Mouse (Mus musculus) forebrain, embryonic 11.5 days (tissue): ENCODE data around the gene Btbd10. TPM values are rescaled to one million over a fixed set of nuclear protein-coding genes. Genes with fewer than 3 reads are reported as not detected.

Experiments
- ATAC-seq: fragments of 200-750 bp; cut with Nextera tagmentation; replicated peaks from 2 replicates; pipeline ENCODE4 v1.8.0; 2017; ENCODE audit warnings: moderate TSS enrichment; ENCODE audit not compliant: low FRiP score
- DNase-seq: peaks from one replicate; pipeline ENCODE4 v3.0.0-alpha.2; 2017; ENCODE audit warnings: low spot score
- H3K27ac ChIP-seq: fragments of 300-500 bp; sonication (generic); 2 replicates; pipeline ENCODE4 v1.5.1; 2014; ENCODE audit warnings: low read depth, low read length
- H3K27me3 ChIP-seq: fragments of 300-500 bp; sonication (generic); 2 replicates; pipeline ENCODE4 v1.6.1; 2014; ENCODE audit warnings: mild to moderate bottlenecking, low read length, mixed read lengths; ENCODE audit not compliant: control insufficient read depth, insufficient read depth
- H3K36me3 ChIP-seq: fragments of 300-500 bp; sonication (generic); 2 replicates; pipeline ENCODE4 v1.6.1; 2014; ENCODE audit warnings: mild to moderate bottlenecking, low read length, moderate library complexity, mixed read lengths; ENCODE audit not compliant: control insufficient read depth, insufficient read depth
- H3K4me1 ChIP-seq: fragments of 300-500 bp; sonication (generic); replicated peaks from 2 replicates; pipeline ENCODE4 v1.6.1; 2014; ENCODE audit warnings: low read length, mixed read lengths; ENCODE audit not compliant: control insufficient read depth, insufficient read depth
- H3K4me2 ChIP-seq: fragments of 300-500 bp; sonication (generic); 2 replicates; pipeline ENCODE4 v1.6.1; 2014; ENCODE audit warnings: low read depth, mild to moderate bottlenecking, low read length, moderate library complexity, mixed read lengths; ENCODE audit not compliant: severe bottlenecking
- H3K4me3 ChIP-seq: fragments of 300-500 bp; sonication (generic); 2 replicates; pipeline ENCODE4 v1.5.1; 2014; ENCODE audit warnings: low read depth, low read length
- H3K9ac ChIP-seq: fragments of 300-500 bp; sonication (generic); 2 replicates; pipeline ENCODE4 v1.6.1; 2014; ENCODE audit warnings: low read length
- H3K9me3 ChIP-seq: fragments of 300-500 bp; sonication (generic); 2 replicates; pipeline ENCODE4 v1.6.1; 2016; ENCODE audit warnings: low read length, mixed read lengths; ENCODE audit not compliant: control insufficient read depth
- WGBS: fragments of 180-500 bp; shearing (Covaris S2); extraction: QIAGEN DNeasy Blood & Tissue Kit; methylation state at CpG from one replicate; pipeline ENCODE4 v1.1.7; 2014; 5-methylcytosine and 5-hydroxymethylcytosine counted together
- polyA plus RNA-seq: library from polyadenylated mRNA; unstranded; fragments of >200 nt; fragmentation: Nextera tagmentation; extraction: Ambion mirVana; gene quantifications from 2 replicates; pipeline ENCODE4 v1.2.1, GENCODE M21; 2014

The Btbd10 gene
- polyA plus RNA-seq, 1 experiment from 2014 or later: 33.8 TPM

DNA sequence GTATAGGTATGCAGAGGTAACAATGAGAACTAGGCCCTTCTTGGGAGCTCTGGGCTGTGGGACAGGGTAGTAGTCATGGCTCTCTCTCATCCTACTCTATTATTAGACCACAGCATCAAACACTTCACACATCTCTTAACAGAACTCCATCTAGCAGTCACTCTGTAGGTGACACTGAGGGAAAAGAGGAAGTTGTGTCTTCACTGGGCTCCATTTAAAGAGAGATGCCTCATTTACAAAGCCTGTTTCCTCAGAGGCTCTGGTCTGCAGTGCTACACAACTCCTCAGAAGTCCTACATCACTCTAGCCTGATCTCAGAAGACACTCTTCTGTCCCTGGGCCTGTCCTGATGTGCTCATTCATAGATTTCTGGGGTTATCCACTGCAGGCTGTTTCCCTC is 100.1 kb downstream of the Btbd10 start:
- Histone ChIP-seq H3K36me3 (no peaks in the 10 kb centered on the region), H3K4me1 (no peaks in the 10 kb centered on the region), H3K27ac (no peak overlapping the region), H3K27me3 (no peaks in the 10 kb centered on the region), H3K9ac (no peak overlapping the region), H3K9me3 (no peaks in the 10 kb centered on the region), H3K4me3 (no peak overlapping the region), H3K4me2 (no peak overlapping the region)
- DNase-seq: no peak
- ATAC-seq: no peak

DNA sequence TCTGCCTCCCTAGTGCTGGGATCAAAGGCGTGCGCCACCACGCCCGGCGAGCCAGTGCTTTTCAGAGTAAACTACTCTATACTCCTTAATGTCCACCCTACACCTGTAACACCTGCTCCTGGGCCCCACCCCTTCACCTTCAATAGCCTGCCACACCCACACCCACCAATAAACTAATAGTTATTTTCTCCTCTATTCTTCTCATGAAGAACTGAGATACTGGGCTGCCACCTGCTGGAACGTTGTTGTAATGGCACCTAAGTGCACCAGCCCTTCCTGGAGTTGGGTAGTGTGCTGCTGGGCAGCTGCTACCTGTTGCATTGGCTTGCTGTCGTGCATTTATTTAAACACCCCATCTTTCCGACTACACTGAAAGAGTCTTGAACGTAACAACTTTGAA is 100.9 kb downstream of the Btbd10 start:
- Histone ChIP-seq H3K27ac (0 out of 2 replicates have a peak overlapping the region, but pooled peaks have one; percentile 3), H3K36me3 (no peaks in the 10 kb centered on the region), H3K9me3 (no peaks in the 10 kb centered on the region), H3K4me1 (no peaks in the 10 kb centered on the region), H3K27me3 (no peaks in the 10 kb centered on the region), H3K9ac (no peak overlapping the region), H3K4me2 (no peak overlapping the region), H3K4me3 (no peak overlapping the region)
- DNase-seq: peak; percentile 69
- ATAC-seq: no peak
- 81% methylated on average over 9 of the region's 9 CpGs for WGBS

Other genes starting within 250 kb of the Btbd10 start
- gene Arntl, start 161.9 kb downstream of the Btbd10 start, polyA plus RNA-seq: 9.2 and 11.6 TPM in 2 replicates
- not detected in 2 replicates for gene Pth, start 19.2 kb upstream of the Btbd10 start, polyA plus RNA-seq
- 83.9 and 84.2 TPM in 2 replicates for gene Far1, start 144.4 kb upstream of the Btbd10 start, polyA plus RNA-seq